ENCODE assay signal across 22 mouse cellular contexts in the genomic region with DNA sequence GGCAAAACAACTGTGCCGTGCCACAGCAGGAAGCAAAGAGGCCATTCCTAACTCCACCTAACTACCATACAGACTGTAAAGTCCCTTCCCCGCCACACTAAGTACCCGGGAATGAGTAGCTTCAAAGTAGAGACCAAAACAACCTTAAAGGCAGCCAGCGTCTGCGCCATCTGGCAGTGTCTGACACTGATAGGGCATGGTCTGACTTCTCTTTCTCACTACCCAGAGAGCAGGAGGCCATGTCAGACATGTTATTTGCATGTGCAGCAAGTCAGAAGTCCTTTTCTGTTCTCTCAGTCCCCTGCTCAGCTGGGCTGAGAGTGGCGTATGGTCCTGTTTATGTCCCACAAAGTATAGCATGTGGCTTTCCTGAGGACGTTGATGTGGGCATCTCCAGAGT. TPM values are rescaled to one million over a fixed set of nuclear protein-coding genes. Genes with fewer than 3 reads are reported as not detected.
A peak's percentile ranks its signal among the peaks of the same experiment; 100 is the strongest.
DNase-seq lines count a peak whose midpoint lies in the region; ATAC-seq lines count a peak whose summit lies in the region.
"Had no signal": no experiment of that assay in that cellular context is flagged by ENCODE, and none has a peak within 500 bp of the region (broad histone marks: within the 10 kb centered on the region; RNA-seq: fewer than 3 reads in every experiment).

No protein-coding gene starts in this region.

- peak overlapping the region; percentile 23; the same call in 1 of the 2 replicates for H3K27ac ChIP-seq in hindbrain, embryonic 10.5 days
- H3K27ac ChIP-seq in hindbrain, embryonic 12.5 days, result no peak overlapping the region
- H3K27ac ChIP-seq in limb, embryonic 10.5 days, result peak overlapping the region; percentile 65
- no peak overlapping the region for H3K27ac ChIP-seq in forebrain, embryonic 11.5 days (ENCODE audit: low read depth, low read length)
- H3K27ac ChIP-seq: forebrain, embryonic 12.5 days; heart, embryonic 13.5 days had no signal

- no peak for DNase-seq in hindbrain, embryonic 10.5 days (ENCODE audit: low spot score)
- DNase-seq in A20 (ENCODE audit: low read depth, low spot score), result peak; percentile 7
- no peak for DNase-seq in limb, embryonic 10.5 days (ENCODE audit: low spot score)
- DNase-seq in left cerebral cortex, adult 9 months (ENCODE audit: low spot score in 2 of 2), result no peak
- no peak for DNase-seq in forebrain, embryonic 11.5 days (ENCODE audit: low spot score)
- DNase-seq: adrenal gland, adult 8-10 months; B cell, adult 2 months; cerebellum, adult 11 months; cerebellum, adult 9-10 months; cerebellum, postnatal 25 days; gastrocnemius, postnatal 25 days; kidney, adult 11 months had no signal

- peaks cover 30% of the 10 kb centered on the region for H3K4me1 ChIP-seq in hindbrain, embryonic 10.5 days (replicated peaks)
- H3K4me1 ChIP-seq in hindbrain, embryonic 12.5 days, result peaks cover 6% of the 10 kb centered on the region; the same call in 1 of the 2 replicates
- H3K4me1 ChIP-seq in limb, embryonic 10.5 days, result peaks cover 33% of the 10 kb centered on the region
- no peaks in the 10 kb centered on the region for H3K4me1 ChIP-seq in forebrain, embryonic 11.5 days (replicated peaks; ENCODE audit: control insufficient read depth, insufficient read depth, low read length)
- H3K4me1 ChIP-seq: forebrain, embryonic 12.5 days had no signal

- H3K27me3 ChIP-seq in hindbrain, embryonic 10.5 days (ENCODE audit: insufficient read depth, poor library complexity, severe bottlenecking), result no peaks in the 10 kb centered on the region; the same call in 1 of the 2 replicates
- no peaks in the 10 kb centered on the region for H3K27me3 ChIP-seq in hindbrain, embryonic 12.5 days
- H3K27me3 ChIP-seq in limb, embryonic 10.5 days (ENCODE audit: low read depth, poor library complexity, severe bottlenecking), result no peaks in the 10 kb centered on the region
- H3K27me3 ChIP-seq in forebrain, embryonic 11.5 days (ENCODE audit: control insufficient read depth, insufficient read depth, low read length), result no peaks in the 10 kb centered on the region
- H3K27me3 ChIP-seq: forebrain, embryonic 12.5 days; heart, embryonic 13.5 days had no signal

- no peak for ATAC-seq in hindbrain, embryonic 12.5 days (ENCODE audit: low FRiP score)
- 0 out of 2 replicates have a peak, but pooled peaks have one; percentile 15 for ATAC-seq in common myeloid progenitor, adult 5-6 weeks (replicated peaks; ENCODE audit: low read depth, poor library complexity, severe bottlenecking)
- ATAC-seq in forebrain, embryonic 11.5 days (replicated peaks; ENCODE audit: low FRiP score), result no peak
- ATAC-seq: CD4-positive, CD25-positive, alpha-beta regulatory T cell, adult 4 months; forebrain, embryonic 16.5 days; hindbrain, embryonic 16.5 days; inflammation-experienced regulatory T-cells, adult 6 months had no signal

- H3K4me2 ChIP-seq in hindbrain, embryonic 12.5 days (replicated peaks), result no peak overlapping the region
- no peak overlapping the region for H3K4me2 ChIP-seq in forebrain, embryonic 11.5 days (ENCODE audit: low read depth, low read length, severe bottlenecking)
- H3K4me2 ChIP-seq: forebrain, embryonic 12.5 days; heart, embryonic 13.5 days had no signal

- no peak overlapping the region for H3K4me3 ChIP-seq in hindbrain, embryonic 10.5 days
- H3K4me3 ChIP-seq in hindbrain, embryonic 12.5 days, result no peak overlapping the region
- no peak overlapping the region for H3K4me3 ChIP-seq in limb, embryonic 10.5 days
- H3K4me3 ChIP-seq in forebrain, embryonic 11.5 days (ENCODE audit: low read depth, low read length), result no peak overlapping the region
- H3K4me3 ChIP-seq: forebrain, embryonic 12.5 days; heart, embryonic 13.5 days had no signal

- no peaks in the 10 kb centered on the region for H3K9me3 ChIP-seq in hindbrain, embryonic 10.5 days
- no peaks in the 10 kb centered on the region; the same call in 1 of the 2 replicates for H3K9me3 ChIP-seq in hindbrain, embryonic 12.5 days (replicated peaks)
- no peaks in the 10 kb centered on the region for H3K9me3 ChIP-seq in limb, embryonic 10.5 days (replicated peaks)
- no peaks in the 10 kb centered on the region for H3K9me3 ChIP-seq in forebrain, embryonic 11.5 days (ENCODE audit: control insufficient read depth, low read length)
- H3K9me3 ChIP-seq: forebrain, embryonic 12.5 days; G1E; heart, embryonic 13.5 days had no signal

- WGBS in hindbrain, embryonic 10.5 days, result 63% methylated on average over 7 of the region's 7 CpGs
- 64% methylated on average over 7 of the region's 7 CpGs for WGBS in hindbrain, embryonic 12.5 days
- 43% methylated on average over 7 of the region's 7 CpGs for WGBS in limb, embryonic 10.5 days
- WGBS in forebrain, embryonic 11.5 days, result 78% methylated on average over 7 of the region's 7 CpGs

- no peak overlapping the region for H3K9ac ChIP-seq in hindbrain, embryonic 12.5 days
- no peak overlapping the region for H3K9ac ChIP-seq in forebrain, embryonic 11.5 days (ENCODE audit: low read length)
- H3K9ac ChIP-seq: forebrain, embryonic 12.5 days; heart, embryonic 13.5 days had no signal

- H3K36me3 ChIP-seq in hindbrain, embryonic 10.5 days, result no peaks in the 10 kb centered on the region
- H3K36me3 ChIP-seq in hindbrain, embryonic 12.5 days, result no peaks in the 10 kb centered on the region
- no peaks in the 10 kb centered on the region for H3K36me3 ChIP-seq in limb, embryonic 10.5 days
- H3K36me3 ChIP-seq in forebrain, embryonic 11.5 days (ENCODE audit: control insufficient read depth, insufficient read depth, low read length), result no peaks in the 10 kb centered on the region
- H3K36me3 ChIP-seq: forebrain, embryonic 12.5 days; G1E; heart, embryonic 13.5 days had no signal

RNA-seq across cellular contexts. Expression of a gene that starts 23.8 kb away (rescaled TPM):
- polyA plus RNA-seq in hindbrain, embryonic 10.5 days (2016; fragmentation: Nextera tagmentation; extraction: Ambion mirVana), result 2.6 and 3.5 TPM in 2 replicates
- polyA plus RNA-seq in hindbrain, embryonic 12.5 days (2016; fragmentation: Nextera tagmentation; extraction: Ambion mirVana), result 4.7 and 4.8 TPM in 2 replicates
- total RNA-seq in common myeloid progenitor, adult 5-6 weeks (2017), result 0.14 and 0.29 TPM in 2 replicates
- 1.5 and 3.4 TPM in 2 replicates for polyA plus RNA-seq in limb, embryonic 10.5 days (2016; fragmentation: Nextera tagmentation; extraction: Ambion mirVana)
- 4.5 and 5.7 TPM in 2 replicates for polyA plus RNA-seq in forebrain, embryonic 11.5 days (2014; fragmentation: Nextera tagmentation; extraction: Ambion mirVana)
- total RNA-seq: granulocyte monocyte progenitor cell, adult 5-6 weeks had no signal
- polyA plus RNA-seq: G1E had no signal

Comparison
In these comparisons a context has a peak if more than half of its experiments do, and no peak if none do; other contexts are left out.
1. H3K27ac ChIP-seq: peak in hindbrain, embryonic 10.5 days (single experiment) and limb, embryonic 10.5 days (single experiment); none in hindbrain, embryonic 12.5 days (single experiment) and forebrain, embryonic 11.5 days (single experiment).